Mouse (Mus musculus) right cerebral cortex, postnatal 4 days (tissue): ENCODE data around the gene Hexim2.

ENCODE experiments used
- DNase-seq: peaks from one replicate; pipeline ENCODE4 v3.0.0-alpha.2; 2022

Hexim2 gene

DNA sequence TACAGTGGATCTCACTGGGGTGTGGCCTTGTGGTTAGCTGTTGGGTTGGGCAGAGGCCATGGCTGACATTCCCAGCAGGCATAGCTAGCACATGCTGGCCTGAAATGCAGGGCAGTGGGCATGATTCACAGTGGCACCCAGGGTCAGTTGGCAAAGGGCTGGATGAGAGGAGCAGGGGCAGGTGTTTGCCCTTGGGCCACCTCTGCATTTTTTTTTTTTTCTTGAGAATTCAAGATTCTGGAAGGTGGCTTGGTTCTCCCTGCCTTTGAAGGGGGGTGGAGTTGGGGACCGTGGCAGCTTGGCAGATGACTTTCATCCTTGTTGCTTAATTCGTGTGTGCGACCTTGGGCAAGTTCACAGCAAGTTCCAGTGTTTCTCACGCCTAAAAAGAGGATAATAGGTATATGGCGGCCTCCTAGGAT lies 42.2 kb downstream of the Hexim2 start:
- no peak for DNase-seq

DNA sequence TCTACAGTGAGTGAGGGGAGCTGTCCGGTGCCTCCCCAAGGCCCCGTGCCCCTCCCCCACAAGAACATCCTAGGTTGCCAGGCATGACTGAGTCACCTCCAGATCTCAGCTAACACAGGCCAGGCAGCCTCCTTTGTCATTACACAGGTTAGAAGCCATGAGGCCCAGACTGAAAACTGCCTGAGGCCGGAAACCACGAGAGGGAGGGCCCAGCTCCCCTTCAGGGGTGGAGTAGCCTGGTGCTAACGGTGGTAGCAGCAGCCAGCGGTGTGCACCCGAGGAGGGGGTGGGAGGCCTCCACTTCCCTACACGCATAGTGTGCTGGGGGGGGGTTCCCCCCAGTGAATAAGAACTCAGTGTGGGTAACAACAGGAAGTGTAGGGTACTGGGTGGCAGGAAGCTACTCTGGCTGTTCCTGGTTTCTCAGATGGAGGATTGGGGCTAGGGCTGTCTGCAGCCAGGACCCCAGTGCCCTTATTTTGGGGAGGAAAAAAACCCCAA lies 42.7 kb downstream of the Hexim2 start:
- DNase-seq, result no peak

DNA sequence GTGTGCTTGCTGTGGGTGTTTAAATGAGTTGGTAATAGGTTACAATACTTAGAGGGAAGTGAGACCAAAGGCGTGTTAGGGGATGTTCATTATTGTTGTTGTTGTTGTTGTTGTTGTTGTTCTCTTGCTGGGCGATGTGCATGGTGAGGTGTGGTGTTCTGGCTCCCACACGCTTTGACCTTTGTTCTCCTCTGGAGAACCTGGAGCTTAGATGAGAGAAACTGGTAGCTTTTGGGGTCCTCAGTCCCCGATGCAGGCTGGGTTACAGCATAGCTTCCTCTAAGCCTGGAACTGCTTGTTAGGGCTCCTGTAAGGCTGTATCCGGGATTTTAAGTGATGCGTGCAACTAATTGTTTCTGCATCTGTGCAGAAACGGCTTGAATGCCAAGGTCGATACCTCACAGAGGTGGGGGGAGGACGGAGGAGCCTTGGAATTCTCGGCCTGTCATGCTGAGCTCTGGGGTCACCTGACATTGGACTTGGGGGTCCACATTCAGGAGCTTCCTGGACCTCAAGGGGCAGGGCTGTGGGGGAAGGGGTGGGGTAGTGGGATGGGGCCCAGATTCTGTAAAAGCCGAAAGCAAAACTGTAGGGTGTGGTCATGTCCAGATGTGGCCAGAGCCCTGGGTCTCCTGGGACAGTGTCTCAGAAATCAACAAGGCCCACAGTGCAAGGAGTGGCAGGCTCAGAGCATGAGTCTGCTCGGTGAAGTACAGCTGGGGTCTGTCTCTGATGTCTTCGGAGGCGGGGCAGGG lies 43.6 kb downstream of the Hexim2 start:
- no peak for DNase-seq

DNA sequence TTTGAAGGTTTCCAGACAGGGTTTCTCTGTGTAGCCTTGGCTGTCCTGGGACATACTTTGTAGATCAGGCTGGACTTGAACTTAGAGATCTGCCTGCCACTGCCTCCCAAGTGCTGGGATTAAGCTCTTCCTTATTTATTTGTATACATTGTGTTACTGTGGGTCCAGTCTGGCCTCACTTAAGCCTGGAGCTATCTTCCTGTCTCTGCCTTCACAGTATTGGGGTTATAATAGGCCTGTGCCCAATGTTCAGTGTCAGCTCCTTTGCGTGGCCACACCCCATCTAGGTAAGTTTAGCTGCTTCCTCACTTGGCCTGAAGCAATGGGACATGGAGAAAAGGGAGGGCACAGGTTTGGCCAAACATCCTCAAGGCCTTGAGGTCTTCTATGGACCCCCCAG lies 44.3 kb downstream of the Hexim2 start:
- DNase-seq, result no peak

DNA sequence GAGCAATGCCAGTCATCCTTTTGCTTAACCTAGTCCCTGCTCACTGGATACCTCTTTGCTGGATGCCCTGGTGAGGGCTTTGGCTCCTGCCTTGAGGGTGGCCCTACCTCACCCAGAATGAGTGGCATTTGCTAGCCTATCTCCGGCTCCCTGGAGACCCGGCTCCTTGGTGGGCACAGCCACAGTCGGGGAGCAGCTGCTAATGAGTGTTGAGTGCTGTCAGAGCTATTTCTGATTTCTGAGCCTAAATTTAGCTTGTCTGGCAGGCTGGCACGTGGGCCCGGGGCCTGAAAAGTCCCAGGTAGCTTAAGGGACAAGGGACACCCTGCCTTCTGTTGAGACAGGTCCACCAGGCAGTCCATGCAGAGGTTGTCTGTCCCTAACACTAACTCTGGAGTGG lies 45.0 kb downstream of the Hexim2 start:
- DNase-seq, result no peak

DNA sequence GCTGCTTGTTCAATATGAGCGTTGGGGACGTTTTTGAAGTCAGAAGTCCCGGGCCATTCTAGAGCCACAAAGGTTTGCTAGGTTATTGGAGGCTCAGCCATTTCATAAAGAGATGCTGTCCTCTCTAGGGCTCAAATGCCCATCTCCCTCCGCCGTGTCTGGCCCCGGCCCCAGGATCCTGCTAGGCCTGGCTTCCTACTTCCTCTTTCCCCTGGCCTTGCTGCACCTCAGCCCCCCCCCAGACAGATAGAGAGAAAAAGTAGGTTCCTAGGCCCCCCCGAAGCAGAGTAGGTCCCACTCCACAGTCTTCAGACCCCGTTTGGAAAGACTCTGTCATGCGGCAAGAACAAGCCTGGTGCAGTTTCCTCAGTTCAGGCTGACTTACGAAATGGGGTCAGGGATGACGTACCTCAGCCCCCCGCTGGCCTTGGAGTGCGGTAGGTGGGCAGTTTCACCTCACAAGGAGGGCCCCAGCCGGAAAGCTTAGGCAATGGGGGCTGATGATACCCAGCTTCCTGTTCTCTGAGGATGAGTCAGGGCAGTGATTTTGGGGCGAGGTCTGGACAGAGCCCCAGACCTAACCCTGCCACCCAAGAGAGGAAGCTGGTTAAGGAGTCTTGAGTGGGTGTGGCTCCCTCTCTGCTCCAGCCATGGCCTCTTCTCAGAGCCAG lies 45.7 kb downstream of the Hexim2 start:
- no peak for DNase-seq

DNA sequence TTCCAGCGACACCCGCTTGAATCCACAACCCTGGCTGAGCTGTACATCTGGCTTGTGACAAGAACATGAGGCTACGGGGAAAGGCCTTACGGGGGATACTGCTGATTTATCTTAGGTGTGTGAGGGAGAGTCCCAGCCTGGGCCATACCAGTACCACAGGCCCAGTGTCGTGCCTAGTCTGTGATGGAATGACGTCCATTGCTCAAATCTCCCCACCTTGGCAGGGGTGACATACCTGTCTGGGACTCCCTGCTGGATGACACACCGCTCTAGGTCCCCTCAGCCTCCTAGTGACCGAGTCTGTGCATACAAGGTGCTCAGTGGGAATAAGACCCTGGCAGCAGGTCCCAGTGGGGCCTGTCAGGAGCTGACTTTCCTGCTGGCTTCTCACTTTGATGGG lies 46.5 kb downstream of the Hexim2 start:
- DNase-seq, result no peak

DNA sequence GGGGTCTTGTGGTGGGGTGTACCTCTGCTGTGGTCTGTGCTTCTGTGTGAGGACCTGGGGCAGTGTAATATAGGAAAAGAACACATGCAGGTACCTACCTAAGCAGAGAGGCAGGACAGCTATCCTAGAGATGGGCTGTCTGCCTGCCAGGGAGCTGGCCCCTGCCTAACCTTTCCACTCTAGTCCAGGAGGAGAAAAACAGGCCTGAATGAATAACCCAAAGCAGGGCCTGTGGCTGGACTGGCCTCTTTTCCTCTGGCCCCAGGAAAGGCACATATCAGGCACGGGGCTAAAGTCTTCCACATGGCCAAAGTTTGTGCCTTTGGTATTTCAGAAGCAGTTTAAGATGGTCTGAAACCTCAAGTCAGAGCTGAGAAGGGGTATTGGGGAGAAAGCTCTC lies 48.2 kb downstream of the Hexim2 start:
- DNase-seq, result no peak

DNA sequence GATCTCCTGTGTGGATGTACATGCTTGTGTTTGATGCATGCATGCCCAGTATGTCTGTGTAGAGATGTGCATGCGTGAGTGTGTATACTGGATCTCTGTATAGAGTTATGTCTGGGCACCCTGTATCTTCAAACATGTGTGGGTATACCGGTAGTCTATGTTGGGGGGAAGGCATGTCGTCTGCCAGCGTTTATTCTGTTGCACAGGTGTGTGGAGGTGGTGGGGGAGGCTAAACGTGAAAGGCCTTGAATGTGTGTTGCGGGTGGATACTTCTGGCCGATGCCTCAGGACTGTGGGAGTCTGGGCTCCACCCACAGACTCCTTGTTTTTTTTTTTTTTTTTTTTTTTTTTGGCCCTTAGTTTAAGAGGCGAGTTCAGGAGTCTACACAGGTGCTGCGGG lies 49.1 kb downstream of the Hexim2 start:
- DNase-seq, result no peak

DNA sequence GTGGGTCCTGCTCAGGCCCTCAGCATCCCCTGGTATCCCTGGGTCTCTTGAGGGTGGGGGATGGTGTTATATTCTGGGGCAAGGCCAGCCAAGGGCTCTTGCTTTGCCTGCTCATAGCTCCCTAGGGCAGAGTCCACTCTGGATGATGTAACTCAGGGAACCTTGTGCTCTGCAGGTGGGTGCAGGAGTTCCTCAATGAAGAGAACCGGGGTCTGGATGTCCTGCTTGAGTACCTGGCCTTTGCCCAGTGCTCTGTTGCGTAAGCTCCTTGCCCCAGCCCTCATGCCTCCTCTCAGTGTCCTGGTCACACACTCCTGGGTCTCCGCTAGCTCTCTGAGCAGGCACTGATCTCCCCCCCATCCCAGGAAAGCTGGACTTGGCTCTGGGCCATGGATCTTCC lies 49.7 kb downstream of the Hexim2 start:
- no peak for DNase-seq

DNA sequence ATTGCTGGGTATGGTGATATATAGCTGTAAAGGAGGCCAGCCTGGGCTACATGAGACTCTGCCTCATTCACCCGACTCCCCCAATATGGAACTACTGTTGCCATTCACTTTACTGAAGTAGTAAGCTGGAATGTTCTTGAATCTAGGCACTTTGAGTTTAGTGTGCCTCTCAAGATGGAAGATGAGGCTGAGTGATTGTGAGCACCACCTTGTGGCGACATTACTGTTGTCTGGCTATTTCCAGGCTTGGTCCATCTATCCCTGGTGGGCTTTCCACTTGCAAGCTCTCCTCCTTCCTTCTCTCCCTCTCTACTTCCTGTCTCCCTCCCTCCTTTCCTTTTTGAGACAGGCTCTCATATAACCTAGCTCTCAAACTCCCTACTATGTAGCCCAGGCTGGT lies 52.7 kb downstream of the Hexim2 start:
- peak; percentile 69 for DNase-seq
